Mouse (Mus musculus): ENCODE results near the gene Usp12. TPM values are rescaled to one million over a fixed set of nuclear protein-coding genes. Genes with fewer than 3 reads are reported as not detected.

The Usp12 gene
- total and polyA plus RNA-seq, 2 experiments from 2014 or later: 13.2 to 20.7 TPM

- Histone ChIP-seq H3K4me3 (ENCODE audit: low read length) (no peak overlapping the region), H3K27me3 (ENCODE audit: insufficient read depth, low read length) (no peaks in the 10 kb centered on the region), H3K9me3 (ENCODE audit: low read length) (no peaks in the 10 kb centered on the region), H3K27ac (0 out of 2 replicates have a peak overlapping the region, but pooled peaks have one; percentile 11), H3K36me3 (ENCODE audit: insufficient read depth, low read length) (no peaks in the 10 kb centered on the region), H3K9ac (replicated peaks; ENCODE audit: low read length) (no peak overlapping the region), H3K4me2 (ENCODE audit: low read depth, low read length) (no peak overlapping the region), H3K4me1 (ENCODE audit: insufficient read depth, low read length) (peaks cover 7% of the 10 kb centered on the region; the same call in 1 of the 2 replicates)
- TF ChIP-seq CTCF (IDR thresholded peaks at IDR 0.05; ENCODE audit: low read depth): no peak
- DNase-seq (ENCODE audit: low spot score): no peak
- ATAC-seq: no peak
- 78% methylated on average over 5 of the region's 5 CpGs for WGBS
Observed at GRCm38 (mm10) chr5:146692976-146693361, 101.8 kb downstream of the Usp12 start.

- TF ChIP-seq CTCF (IDR thresholded peaks at IDR 0.05; ENCODE audit: low read depth): no peak
- Histone ChIP-seq H3K4me3 (ENCODE audit: low read length) (no peak overlapping the region), H3K27ac (peak overlapping the region; percentile 15; the same call in 1 of the 2 replicates), H3K4me1 (ENCODE audit: insufficient read depth, low read length) (peaks cover 7% of the 10 kb centered on the region; the same call in 1 of the 2 replicates), H3K9ac (replicated peaks; ENCODE audit: low read length) (no peak overlapping the region), H3K27me3 (ENCODE audit: insufficient read depth, low read length) (no peaks in the 10 kb centered on the region), H3K36me3 (ENCODE audit: insufficient read depth, low read length) (no peaks in the 10 kb centered on the region), H3K9me3 (ENCODE audit: low read length) (no peaks in the 10 kb centered on the region), H3K4me2 (ENCODE audit: low read depth, low read length) (no peak overlapping the region)
- 21% methylated on average over 7 of the region's 7 CpGs for WGBS
- peak; percentile 63 for DNase-seq (ENCODE audit: low spot score)
- ATAC-seq: peak; percentile 78
Observed at GRCm38 (mm10) chr5:146692361-146692975, 102.3 kb downstream of the Usp12 start.

GRCm38 (mm10) chr5:146691745-146692144 is 103.1 kb downstream of the Usp12 start:
- H3K9ac ChIP-seq (replicated peaks; ENCODE audit: low read length): no peak overlapping the region
- no peak overlapping the region for H3K4me2 ChIP-seq (ENCODE audit: low read depth, low read length)
- H3K27ac ChIP-seq: peak overlapping the region; percentile 15; the same call in 1 of the 2 replicates
- peaks cover 7% of the 10 kb centered on the region; the same call in 1 of the 2 replicates for H3K4me1 ChIP-seq (ENCODE audit: insufficient read depth, low read length)
- H3K36me3 ChIP-seq (ENCODE audit: insufficient read depth, low read length): no peaks in the 10 kb centered on the region
- H3K4me3 ChIP-seq (ENCODE audit: low read length): no peak overlapping the region
- H3K27me3 ChIP-seq (ENCODE audit: insufficient read depth, low read length): no peaks in the 10 kb centered on the region
- DNase-seq (ENCODE audit: low spot score) (no peak), ATAC-seq (no peak)
- no peaks in the 10 kb centered on the region for H3K9me3 ChIP-seq (ENCODE audit: low read length)
- TF ChIP-seq CTCF (IDR thresholded peaks at IDR 0.05; ENCODE audit: low read depth): peak; percentile 22; the same call in 1 of the 2 replicates
- WGBS: 72% methylated on average over 8 of the region's 8 CpGs

GRCm38 (mm10) chr5:146687541-146688313 is 107.1 kb downstream of the Usp12 start:
- DNase-seq (ENCODE audit: low spot score) (no peak), ATAC-seq (no peak)
- Histone ChIP-seq H3K27ac (no peak overlapping the region), H3K9me3 (ENCODE audit: low read length) (no peaks in the 10 kb centered on the region), H3K4me3 (ENCODE audit: low read length) (no peak overlapping the region), H3K36me3 (ENCODE audit: insufficient read depth, low read length) (no peaks in the 10 kb centered on the region), H3K27me3 (ENCODE audit: insufficient read depth, low read length) (no peaks in the 10 kb centered on the region), H3K9ac (replicated peaks; ENCODE audit: low read length) (no peak overlapping the region), H3K4me2 (ENCODE audit: low read depth, low read length) (no peak overlapping the region), H3K4me1 (ENCODE audit: insufficient read depth, low read length) (peaks cover 11% of the 10 kb centered on the region; the same call in 1 of the 2 replicates)
- WGBS: 46% methylated on average over 17 of the region's 17 CpGs
- no peak for TF ChIP-seq CTCF (IDR thresholded peaks at IDR 0.05; ENCODE audit: low read depth)

GRCm38 (mm10) chr5:146686954-146687353 is 107.9 kb downstream of the Usp12 start:
- Histone ChIP-seq H3K4me3 (ENCODE audit: low read length) (no peak overlapping the region), H3K36me3 (ENCODE audit: insufficient read depth, low read length) (no peaks in the 10 kb centered on the region), H3K27me3 (ENCODE audit: insufficient read depth, low read length) (no peaks in the 10 kb centered on the region), H3K27ac (no peak overlapping the region), H3K9me3 (ENCODE audit: low read length) (no peaks in the 10 kb centered on the region), H3K4me2 (ENCODE audit: low read depth, low read length) (no peak overlapping the region), H3K4me1 (ENCODE audit: insufficient read depth, low read length) (0 out of 2 replicates have a peak, but pooled peaks cover 5% of the 10 kb centered on the region), H3K9ac (replicated peaks; ENCODE audit: low read length) (no peak overlapping the region)
- no peak for TF ChIP-seq CTCF (IDR thresholded peaks at IDR 0.05; ENCODE audit: low read depth)
- DNase-seq (ENCODE audit: low spot score): no peak
- ATAC-seq: no peak
- WGBS: 82% methylated on average over 12 of the region's 12 CpGs

Other genes with a start within 250 kb of the Usp12 start
- gene Gm3415, start 238.9 kb downstream of the Usp12 start, total RNA-seq (2014; rRNA removed): not detected in 2 replicates
- gene Gm3415, start 238.9 kb downstream of the Usp12 start, polyA plus RNA-seq (2015; fragmentation: Nextera tagmentation; extraction: Ambion mirVana): not detected in 2 replicates
- 37.2 and 38.6 TPM in 2 replicates for gene Gpr12, start 209.8 kb downstream of the Usp12 start, total RNA-seq (2014; rRNA removed)
- 14.6 and 18.9 TPM in 2 replicates for gene Gpr12, start 209.8 kb downstream of the Usp12 start, polyA plus RNA-seq (2015; fragmentation: Nextera tagmentation; extraction: Ambion mirVana)
- gene Rpl21, start 37.9 kb upstream of the Usp12 start, total RNA-seq (2014; rRNA removed): 148 and 151 TPM in 2 replicates
- 346 and 347 TPM in 2 replicates for gene Rpl21, start 37.9 kb upstream of the Usp12 start, polyA plus RNA-seq (2015; fragmentation: Nextera tagmentation; extraction: Ambion mirVana)
- gene Rasl11a, start 50.1 kb upstream of the Usp12 start, total RNA-seq (2014; rRNA removed): 13.3 and 15.4 TPM in 2 replicates
- gene Rasl11a, start 50.1 kb upstream of the Usp12 start, polyA plus RNA-seq (2015; fragmentation: Nextera tagmentation; extraction: Ambion mirVana): 13.2 and 13.9 TPM in 2 replicates
- gene Gtf3a, start 153.7 kb upstream of the Usp12 start, total RNA-seq (2014; rRNA removed): 53.3 and 71.5 TPM in 2 replicates
- gene Gtf3a, start 153.7 kb upstream of the Usp12 start, polyA plus RNA-seq (2015; fragmentation: Nextera tagmentation; extraction: Ambion mirVana): 94.0 and 96.6 TPM in 2 replicates
- 9.9 and 11.7 TPM in 2 replicates for gene Mtif3, start 168.8 kb upstream of the Usp12 start, total RNA-seq (2014; rRNA removed)
- gene Mtif3, start 168.8 kb upstream of the Usp12 start, polyA plus RNA-seq (2015; fragmentation: Nextera tagmentation; extraction: Ambion mirVana): 20.3 and 21.1 TPM in 2 replicates